Mouse (Mus musculus) stomach, postnatal 0 days (tissue): ENCODE measurements at regions not wholly inside any gene's neighbourhood (a gene's known extent, or its start where the extent isn't known, plus 50 kb on each side); places are given as distances from the start of the nearest gene placed in this dataset.

ENCODE experiments used
- ATAC-seq: fragments of 200-750 bp; cut with Nextera tagmentation; 2 replicates; pipeline ENCODE4 v1.8.0; 2017; ENCODE audit not compliant: low FRiP score, low TSS enrichment
- DNase-seq: peaks from one replicate; pipeline ENCODE4 v3.0.0-alpha.2; 2016; ENCODE audit warnings: low spot score
- H3K27ac ChIP-seq: fragments of 300-500 bp; sonication (generic); replicated peaks from 2 replicates; pipeline ENCODE4 v1.5.1; 2014; ENCODE audit warnings: mild to moderate bottlenecking, control low read depth
- H3K27me3 ChIP-seq: fragments of 300-500 bp; sonication (generic); 2 replicates; pipeline ENCODE4 v1.6.1; 2014; ENCODE audit warnings: low read length; ENCODE audit not compliant: control insufficient read depth, insufficient read depth
- H3K36me3 ChIP-seq: fragments of 300-500 bp; sonication (generic); 2 replicates; pipeline ENCODE4 v1.6.1; 2014; ENCODE audit warnings: low read length, mixed read lengths; ENCODE audit not compliant: control insufficient read depth, insufficient read depth
- H3K4me1 ChIP-seq: fragments of 300-500 bp; sonication (generic); replicated peaks from 2 replicates; pipeline ENCODE4 v1.6.1; 2014; ENCODE audit warnings: antibody characterized with exemption; ENCODE audit not compliant: control insufficient read depth, insufficient read depth
- H3K4me2 ChIP-seq: fragments of 300-500 bp; sonication (generic); replicated peaks from 2 replicates; pipeline ENCODE4 v1.6.1; 2014; ENCODE audit warnings: low read depth, mild to moderate bottlenecking, control low read depth, moderate library complexity
- H3K4me3 ChIP-seq: fragments of 300-500 bp; sonication (generic); 2 replicates; pipeline ENCODE4 v1.5.1; 2014; ENCODE audit warnings: low read depth, low read length, control low read depth
- H3K9ac ChIP-seq: fragments of 300-500 bp; sonication (generic); 2 replicates; pipeline ENCODE4 v1.6.1; 2014; ENCODE audit warnings: mild to moderate bottlenecking, low read length, control low read depth, mixed read lengths
- H3K9me3 ChIP-seq: fragments of 300-500 bp; sonication (generic); 2 replicates; pipeline ENCODE4 v1.6.1; 2016; ENCODE audit warnings: low read length; ENCODE audit not compliant: control insufficient read depth
- CTCF ChIP-seq: IDR thresholded peaks from 2 replicates; pipeline ENCODE4 v1.5.1; 2016; ENCODE audit warnings: antibody characterized with exemption, low read depth, mild to moderate bottlenecking, moderate library complexity
- EP300 ChIP-seq: optimal IDR thresholded peaks from 2 replicates; pipeline ENCODE3; 2016; ENCODE audit warnings: antibody characterized with exemption
- WGBS: fragments of 180-500 bp; shearing (Covaris S2); extraction: QIAGEN DNeasy Blood & Tissue Kit; methylation state at CpG from one replicate; pipeline ENCODE4 v1.1.7; 2014; 5-methylcytosine and 5-hydroxymethylcytosine counted together

DNA sequence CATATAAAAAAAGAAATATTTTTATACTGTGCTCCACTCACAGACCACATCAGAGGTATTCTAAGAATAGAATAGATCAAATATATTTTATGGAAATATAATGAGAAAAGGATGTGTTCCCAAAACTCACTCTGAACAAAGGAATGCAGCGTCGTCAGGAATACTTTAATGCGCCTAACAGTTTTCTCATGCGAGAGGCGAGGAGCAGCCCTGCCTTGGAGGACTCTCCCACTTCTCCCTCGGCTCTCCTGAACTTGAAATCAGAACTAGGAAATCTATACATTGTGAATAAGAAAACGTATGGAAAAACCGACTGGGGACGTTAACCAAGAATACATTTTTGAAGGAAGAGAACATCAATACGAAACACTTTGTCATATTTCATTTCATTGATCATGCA, 368.3 kb upstream of the Zeb2 start:
- no peaks in the 10 kb centered on the region for H3K9me3 ChIP-seq
- no peaks in the 10 kb centered on the region for H3K27me3 ChIP-seq
- no peak overlapping the region for H3K27ac ChIP-seq
- no peaks in the 10 kb centered on the region for H3K4me1 ChIP-seq
- H3K4me2 ChIP-seq, result no peak overlapping the region
- WGBS, result 84% methylated on average over 10 of the region's 10 CpGs
- TF ChIP-seq CTCF (no peak), EP300 (no peak)
- H3K4me3 ChIP-seq, result no peak overlapping the region
- H3K36me3 ChIP-seq, result no peaks in the 10 kb centered on the region
- ATAC-seq, result no peak
- no peak overlapping the region for H3K9ac ChIP-seq
- DNase-seq, result no peak

DNA sequence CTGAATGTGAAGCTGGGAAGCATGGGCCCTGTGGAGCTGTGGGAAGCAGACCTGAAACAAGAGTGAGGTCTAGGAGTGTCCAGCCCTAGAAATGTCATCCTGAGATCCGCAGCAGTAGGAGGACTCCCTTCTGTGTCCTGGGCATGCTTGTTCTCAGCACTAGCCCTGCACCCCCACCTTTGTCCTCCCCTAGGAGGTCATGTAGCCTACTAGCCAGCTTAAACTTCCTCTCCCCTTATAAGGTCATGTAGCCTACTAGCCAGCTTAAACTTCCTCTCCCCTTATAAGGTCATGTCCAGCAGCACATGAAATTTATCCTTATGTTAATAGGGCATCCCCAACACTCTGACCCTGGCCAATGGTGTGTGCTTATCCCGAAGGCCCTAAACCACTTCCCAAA, 363.5 kb upstream of the Zeb2 start:
- Histone ChIP-seq H3K4me2 (no peak overlapping the region), H3K9me3 (no peaks in the 10 kb centered on the region), H3K9ac (no peak overlapping the region), H3K4me3 (no peak overlapping the region), H3K27me3 (no peaks in the 10 kb centered on the region), H3K4me1 (no peaks in the 10 kb centered on the region), H3K36me3 (no peaks in the 10 kb centered on the region), H3K27ac (no peak overlapping the region)
- TF ChIP-seq CTCF (no peak), EP300 (no peak)
- no peak for ATAC-seq
- 71% methylated on average over 2 of the region's 2 CpGs for WGBS
- DNase-seq, result no peak

DNA sequence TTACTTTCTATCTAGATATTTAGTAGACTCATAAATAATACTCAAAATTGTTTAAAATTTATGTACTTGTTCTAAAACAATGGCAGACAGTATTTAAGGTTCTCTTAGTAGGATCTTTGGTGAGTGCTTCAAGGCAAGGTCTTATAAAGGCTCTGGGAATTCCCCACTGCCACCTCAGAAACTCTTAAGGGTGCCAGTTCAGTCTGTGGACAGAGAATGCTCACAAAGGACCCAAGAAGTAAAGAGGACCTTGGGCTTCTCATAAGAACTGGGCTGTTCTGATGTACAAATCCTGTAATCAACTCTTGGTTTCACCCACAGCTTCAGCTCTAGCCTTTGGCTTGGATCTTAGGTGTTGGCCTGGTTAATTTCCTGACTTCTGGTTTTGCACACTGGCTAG, 358.8 kb upstream of the Zeb2 start:
- H3K4me1 ChIP-seq, result no peaks in the 10 kb centered on the region
- no peak for TF ChIP-seq EP300
- TF ChIP-seq CTCF, result no peak
- H3K27me3 ChIP-seq, result no peaks in the 10 kb centered on the region
- H3K27ac ChIP-seq, result no peak overlapping the region
- H3K36me3 ChIP-seq, result no peaks in the 10 kb centered on the region
- no peak overlapping the region for H3K9ac ChIP-seq
- ATAC-seq (no peak), DNase-seq (no peak)
- no peak overlapping the region for H3K4me3 ChIP-seq
- no peaks in the 10 kb centered on the region for H3K9me3 ChIP-seq
- H3K4me2 ChIP-seq, result no peak overlapping the region

DNA sequence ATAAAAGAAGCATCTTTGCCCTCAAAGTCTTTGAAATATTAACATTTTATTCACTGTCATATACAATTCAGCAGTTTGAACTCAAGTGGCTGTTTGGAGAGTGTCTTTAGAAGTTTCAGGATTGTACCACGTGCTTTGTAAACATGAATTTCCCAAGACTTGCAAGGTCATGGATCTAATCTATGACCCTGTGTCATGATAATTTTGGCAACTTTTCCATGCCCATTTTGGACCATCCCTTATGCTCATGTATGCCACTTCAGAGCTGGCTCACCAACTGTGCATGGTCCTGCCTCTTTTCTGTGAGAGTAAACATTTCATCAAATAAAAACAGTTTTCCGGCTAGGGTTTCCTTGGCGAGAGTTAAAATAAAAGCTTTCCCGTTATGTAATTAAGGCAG, 347.1 kb upstream of the Zeb2 start:
- 68% methylated on average over 4 of the region's 4 CpGs for WGBS
- Histone ChIP-seq H3K27ac (no peak overlapping the region), H3K4me3 (no peak overlapping the region), H3K9ac (no peak overlapping the region), H3K4me2 (no peak overlapping the region), H3K36me3 (no peaks in the 10 kb centered on the region), H3K4me1 (no peaks in the 10 kb centered on the region), H3K9me3 (no peaks in the 10 kb centered on the region), H3K27me3 (no peaks in the 10 kb centered on the region)
- no peak for DNase-seq
- no peak for ATAC-seq
- no peak for TF ChIP-seq CTCF
- TF ChIP-seq EP300, result no peak

DNA sequence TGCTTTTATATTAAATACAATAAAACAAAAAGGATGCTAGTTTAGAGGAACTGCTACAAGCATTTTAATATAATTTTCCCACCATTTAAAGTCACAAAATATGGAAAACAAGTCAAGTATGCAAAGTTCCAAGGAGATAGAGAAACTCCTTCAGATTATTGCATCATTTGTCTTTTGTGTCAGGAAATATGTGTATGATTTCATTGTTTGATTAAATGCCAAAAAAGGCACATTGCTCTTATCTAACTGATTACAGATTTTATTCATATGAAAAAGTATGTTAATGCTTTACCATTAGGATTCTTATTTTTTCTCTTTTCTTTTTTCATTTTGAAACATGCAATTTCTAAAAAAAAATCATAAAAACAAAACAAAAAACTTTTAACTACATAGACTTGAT, 342.2 kb upstream of the Zeb2 start:
- H3K9me3 ChIP-seq, result no peaks in the 10 kb centered on the region
- no peaks in the 10 kb centered on the region for H3K36me3 ChIP-seq
- no peak overlapping the region for H3K4me3 ChIP-seq
- no peaks in the 10 kb centered on the region for H3K4me1 ChIP-seq
- no peak for TF ChIP-seq CTCF
- TF ChIP-seq EP300, result no peak
- H3K4me2 ChIP-seq, result no peak overlapping the region
- no peak for DNase-seq
- H3K9ac ChIP-seq, result no peak overlapping the region
- H3K27ac ChIP-seq, result no peak overlapping the region
- no peak for ATAC-seq
- no peaks in the 10 kb centered on the region for H3K27me3 ChIP-seq

- no peaks in the 10 kb centered on the region for H3K4me1 ChIP-seq
- H3K4me3 ChIP-seq, result no peak overlapping the region
- no peaks in the 10 kb centered on the region for H3K9me3 ChIP-seq
- ATAC-seq (no peak), DNase-seq (no peak)
- 79% methylated on average over 2 of the region's 2 CpGs for WGBS
- H3K27ac ChIP-seq, result no peak overlapping the region
- H3K36me3 ChIP-seq, result no peaks in the 10 kb centered on the region
- H3K27me3 ChIP-seq, result no peaks in the 10 kb centered on the region
- TF ChIP-seq EP300, result no peak
- no peak for TF ChIP-seq CTCF
- H3K9ac ChIP-seq, result no peak overlapping the region
- H3K4me2 ChIP-seq, result no peak overlapping the region
Measured at GRCm38 (mm10) chr2:45454811-45455210, 337.6 kb upstream of the Zeb2 start.
